Mouse (Mus musculus): ENCODE data around the gene Pofut2.

The Pofut2 gene

GRCm38 (mm10) chr10:77258704-77259621 is at the start of gene Pofut2:
Pofut2 (plus strand) TSS chr10:77259218.
- peak; percentile 93 for DNase-seq (ENCODE audit: low spot score in 2 of 2)

GRCm38 (mm10) chr10:77209261-77209660 is 49.8 kb upstream of the Pofut2 start:
- no peak for DNase-seq (ENCODE audit: low spot score in 2 of 2)

GRCm38 (mm10) chr10:77210666-77211065 is 48.4 kb upstream of the Pofut2 start:
- DNase-seq (ENCODE audit: low spot score in 2 of 2): no peak

- peak; percentile 18 to 25 for DNase-seq (ENCODE audit: low spot score in 2 of 2)
These were observed 47.9 kb upstream of the Pofut2 start for GRCm38 (mm10) chr10:77211116-77211570.

- no peak for DNase-seq (ENCODE audit: low spot score in 2 of 2)
These were observed 46.5 kb upstream of the Pofut2 start for GRCm38 (mm10) chr10:77212354-77213120.

- DNase-seq (ENCODE audit: low spot score in 2 of 2): no peak
These were observed 45.5 kb upstream of the Pofut2 start for GRCm38 (mm10) chr10:77213483-77213882.

GRCm38 (mm10) chr10:77214586-77214985 is 44.4 kb upstream of the Pofut2 start:
- DNase-seq (ENCODE audit: low spot score in 2 of 2): no peak

GRCm38 (mm10) chr10:77215641-77216040 is 43.4 kb upstream of the Pofut2 start:
- DNase-seq (ENCODE audit: low spot score in 2 of 2): no peak

GRCm38 (mm10) chr10:77216313-77216712 is 42.7 kb upstream of the Pofut2 start:
- no peak for DNase-seq (ENCODE audit: low spot score in 2 of 2)

- no peak for DNase-seq (ENCODE audit: low spot score in 2 of 2)
These were observed 41.8 kb upstream of the Pofut2 start for GRCm38 (mm10) chr10:77217155-77217731.

- no peak for DNase-seq (ENCODE audit: low spot score in 2 of 2)
These were observed 41.0 kb upstream of the Pofut2 start for GRCm38 (mm10) chr10:77218059-77218458.

GRCm38 (mm10) chr10:77219411-77220025 is 39.5 kb upstream of the Pofut2 start:
- DNase-seq (ENCODE audit: low spot score in 2 of 2): no peak

- no peak for DNase-seq (ENCODE audit: low spot score in 2 of 2)
These were observed 37.9 kb upstream of the Pofut2 start for GRCm38 (mm10) chr10:77221108-77221507.

- DNase-seq (ENCODE audit: low spot score in 2 of 2): no peak
These were observed 36.0 kb upstream of the Pofut2 start for GRCm38 (mm10) chr10:77222963-77223552.

GRCm38 (mm10) chr10:77224390-77224789 is 34.6 kb upstream of the Pofut2 start:
- no peak for DNase-seq (ENCODE audit: low spot score in 2 of 2)

GRCm38 (mm10) chr10:77225414-77225813 is 33.6 kb upstream of the Pofut2 start:
- DNase-seq (ENCODE audit: low spot score in 2 of 2): no peak

GRCm38 (mm10) chr10:77225995-77226688 is 32.9 kb upstream of the Pofut2 start:
- DNase-seq (ENCODE audit: low spot score in 2 of 2): no peak

- no peak for DNase-seq (ENCODE audit: low spot score in 2 of 2)
These were observed 32.2 kb upstream of the Pofut2 start for GRCm38 (mm10) chr10:77226691-77227367.

GRCm38 (mm10) chr10:77227368-77227723 is 31.7 kb upstream of the Pofut2 start:
- DNase-seq (ENCODE audit: low spot score in 2 of 2): no peak

Measured in right cerebral cortex, postnatal 36 days (tissue).